Mouse (Mus musculus) kidney, embryonic 15.5 days (tissue): ENCODE data around the gene Supt3. TPM values are rescaled to one million over a fixed set of nuclear protein-coding genes. Genes with fewer than 3 reads are reported as not detected.

ENCODE experiments used
- ATAC-seq: fragments of 200-750 bp; cut with Nextera tagmentation; replicated peaks from 2 replicates; pipeline ENCODE4 v1.8.0; 2017; ENCODE audit warnings: moderate TSS enrichment; ENCODE audit not compliant: low FRiP score
- H3K27ac ChIP-seq: fragments of 300-500 bp; sonication (generic); 2 replicates; pipeline ENCODE4 v1.5.1; 2015; ENCODE audit warnings: mild to moderate bottlenecking, inconsistent platforms
- H3K27me3 ChIP-seq: fragments of 300-500 bp; sonication (generic); 2 replicates; pipeline ENCODE4 v1.6.1; 2015; ENCODE audit warnings: inconsistent platforms
- H3K36me3 ChIP-seq: fragments of 300-500 bp; sonication (generic); 2 replicates; pipeline ENCODE4 v1.6.1; 2015; ENCODE audit warnings: inconsistent platforms
- H3K4me1 ChIP-seq: fragments of 300-500 bp; sonication (generic); 2 replicates; pipeline ENCODE4 v1.6.1; 2015; ENCODE audit warnings: inconsistent platforms
- H3K4me2 ChIP-seq: fragments of 300-500 bp; sonication (generic); 2 replicates; pipeline ENCODE4 v1.6.1; 2015; ENCODE audit warnings: moderate library complexity, mild to moderate bottlenecking, inconsistent platforms
- H3K4me3 ChIP-seq: fragments of 300-500 bp; sonication (generic); replicated peaks from 2 replicates; pipeline ENCODE4 v1.5.1; 2015; ENCODE audit warnings: mild to moderate bottlenecking, inconsistent platforms
- H3K9ac ChIP-seq: fragments of 300-500 bp; sonication (generic); 2 replicates; pipeline ENCODE4 v1.6.1; 2015; ENCODE audit warnings: mild to moderate bottlenecking, inconsistent platforms
- H3K9me3 ChIP-seq: fragments of 300-500 bp; sonication (generic); replicated peaks from 2 replicates; pipeline ENCODE4 v1.6.1; 2016; ENCODE audit warnings: inconsistent platforms
- WGBS: fragments of 180-500 bp; shearing (Covaris S2); methylation state at CpG from one replicate; pipeline ENCODE4 v1.1.7; 2015; ENCODE audit warnings: mixed read lengths; 5-methylcytosine and 5-hydroxymethylcytosine counted together
- polyA plus RNA-seq: library from polyadenylated mRNA; unstranded; fragments of >200 nt; fragmentation: Nextera tagmentation; extraction: Ambion mirVana; gene quantifications from 2 replicates; pipeline ENCODE4 v1.2.1, GENCODE M21; 2015

Supt3 gene
- polyA plus RNA-seq, 1 experiment from 2014 or later = 22.4 TPM

GRCm38 (mm10) chr17:45045804-45046203 is 268.9 kb downstream of the Supt3 start:
- ATAC-seq = no peak
- Histone ChIP-seq H3K9ac (no peak overlapping the region), H3K27me3 (no peaks in the 10 kb centered on the region), H3K36me3 (no peaks in the 10 kb centered on the region), H3K27ac (no peak overlapping the region), H3K4me1 (no peaks in the 10 kb centered on the region), H3K9me3 (no peaks in the 10 kb centered on the region), H3K4me3 (no peak overlapping the region), H3K4me2 (no peak overlapping the region)

- WGBS = 92% methylated on average over 3 of the region's 3 CpGs
These were observed 269.6 kb downstream of the Supt3 start for GRCm38 (mm10) chr17:45046583-45046982.

GRCm38 (mm10) chr17:45047236-45047635 is 270.3 kb downstream of the Supt3 start:
- no peak for ATAC-seq

More at GRCm38 (mm10) chr17:45046583-45046982, 269.6 kb downstream of the Supt3 start:
- ATAC-seq = no peak
- Histone ChIP-seq H3K9me3 (no peaks in the 10 kb centered on the region), H3K4me3 (no peak overlapping the region), H3K27ac (no peak overlapping the region), H3K9ac (no peak overlapping the region), H3K36me3 (no peaks in the 10 kb centered on the region), H3K27me3 (no peaks in the 10 kb centered on the region), H3K4me1 (no peaks in the 10 kb centered on the region), H3K4me2 (no peak overlapping the region)

GRCm38 (mm10) chr17:45051971-45052370 is 275.0 kb downstream of the Supt3 start:
- Histone ChIP-seq H3K4me2 (no peak overlapping the region), H3K9me3 (no peaks in the 10 kb centered on the region), H3K27ac (no peak overlapping the region), H3K9ac (no peak overlapping the region), H3K27me3 (no peaks in the 10 kb centered on the region), H3K4me1 (no peaks in the 10 kb centered on the region), H3K4me3 (no peak overlapping the region), H3K36me3 (no peaks in the 10 kb centered on the region)
- no peak for ATAC-seq
- 86% methylated on average over 3 of the region's 3 CpGs for WGBS

More at GRCm38 (mm10) chr17:45047236-45047635, 270.3 kb downstream of the Supt3 start:
- H3K4me2 ChIP-seq = no peak overlapping the region
- H3K4me3 ChIP-seq = no peak overlapping the region
- no peaks in the 10 kb centered on the region for H3K36me3 ChIP-seq
- no peaks in the 10 kb centered on the region for H3K4me1 ChIP-seq
- 89% methylated on average over 6 of the region's 6 CpGs for WGBS
- no peaks in the 10 kb centered on the region for H3K9me3 ChIP-seq
- H3K27ac ChIP-seq = no peak overlapping the region
- H3K9ac ChIP-seq = no peak overlapping the region
- H3K27me3 ChIP-seq = no peaks in the 10 kb centered on the region

GRCm38 (mm10) chr17:45053371-45053770 is 276.4 kb downstream of the Supt3 start:
- Histone ChIP-seq H3K4me2 (no peak overlapping the region), H3K27ac (no peak overlapping the region), H3K4me1 (no peaks in the 10 kb centered on the region), H3K9me3 (no peaks in the 10 kb centered on the region), H3K27me3 (no peaks in the 10 kb centered on the region), H3K36me3 (no peaks in the 10 kb centered on the region), H3K9ac (no peak overlapping the region), H3K4me3 (no peak overlapping the region)
- WGBS = 88% methylated on average over 3 of the region's 3 CpGs
- no peak for ATAC-seq

GRCm38 (mm10) chr17:45054526-45054925 is 277.6 kb downstream of the Supt3 start:
- ATAC-seq = no peak
- no peak overlapping the region for H3K4me2 ChIP-seq
- no peaks in the 10 kb centered on the region for H3K9me3 ChIP-seq
- H3K27ac ChIP-seq = no peak overlapping the region
- H3K4me3 ChIP-seq = no peak overlapping the region
- H3K36me3 ChIP-seq = no peaks in the 10 kb centered on the region
- no peaks in the 10 kb centered on the region for H3K27me3 ChIP-seq
- WGBS = 72% methylated on average over 4 of the region's 4 CpGs
- H3K4me1 ChIP-seq = no peaks in the 10 kb centered on the region
- H3K9ac ChIP-seq = no peak overlapping the region

GRCm38 (mm10) chr17:45056894-45057293 is 279.9 kb downstream of the Supt3 start:
- Histone ChIP-seq H3K36me3 (no peaks in the 10 kb centered on the region), H3K27me3 (no peaks in the 10 kb centered on the region), H3K9ac (no peak overlapping the region), H3K4me2 (no peak overlapping the region), H3K27ac (no peak overlapping the region), H3K4me3 (no peak overlapping the region), H3K4me1 (no peaks in the 10 kb centered on the region), H3K9me3 (no peaks in the 10 kb centered on the region)
- no peak for ATAC-seq
- WGBS = 51% methylated on average over 2 of the region's 2 CpGs

- Histone ChIP-seq H3K9me3 (no peaks in the 10 kb centered on the region), H3K4me2 (no peak overlapping the region), H3K9ac (no peak overlapping the region), H3K4me1 (no peaks in the 10 kb centered on the region), H3K36me3 (no peaks in the 10 kb centered on the region), H3K4me3 (no peak overlapping the region), H3K27ac (no peak overlapping the region), H3K27me3 (no peaks in the 10 kb centered on the region)
- 70% methylated on average over 6 of the region's 6 CpGs for WGBS
- ATAC-seq = no peak
These were observed 280.8 kb downstream of the Supt3 start for GRCm38 (mm10) chr17:45057780-45058179.

GRCm38 (mm10) chr17:45058566-45059363 is 281.8 kb downstream of the Supt3 start:
- 71% methylated on average over 6 of the region's 6 CpGs for WGBS
- H3K4me3 ChIP-seq = no peak overlapping the region
- no peaks in the 10 kb centered on the region for H3K9me3 ChIP-seq
- H3K4me1 ChIP-seq = no peaks in the 10 kb centered on the region
- no peak overlapping the region for H3K27ac ChIP-seq
- H3K36me3 ChIP-seq = no peaks in the 10 kb centered on the region
- H3K4me2 ChIP-seq = no peak overlapping the region
- H3K9ac ChIP-seq = no peak overlapping the region
- ATAC-seq = no peak
- no peaks in the 10 kb centered on the region for H3K27me3 ChIP-seq

GRCm38 (mm10) chr17:45063776-45064175 is 286.8 kb downstream of the Supt3 start:
- no peaks in the 10 kb centered on the region for H3K27me3 ChIP-seq
- no peak for ATAC-seq
- H3K36me3 ChIP-seq = no peaks in the 10 kb centered on the region
- no peak overlapping the region for H3K4me2 ChIP-seq
- no peak overlapping the region for H3K27ac ChIP-seq
- 84% methylated on average over 5 of the region's 5 CpGs for WGBS
- H3K4me1 ChIP-seq = no peaks in the 10 kb centered on the region
- no peak overlapping the region for H3K9ac ChIP-seq
- H3K9me3 ChIP-seq = no peaks in the 10 kb centered on the region
- H3K4me3 ChIP-seq = no peak overlapping the region

GRCm38 (mm10) chr17:45065465-45065864 is 288.5 kb downstream of the Supt3 start:
- no peak for ATAC-seq

GRCm38 (mm10) chr17:45067441-45067840 is 290.5 kb downstream of the Supt3 start:
- no peaks in the 10 kb centered on the region for H3K36me3 ChIP-seq
- ATAC-seq = no peak
- H3K4me3 ChIP-seq = no peak overlapping the region
- H3K9me3 ChIP-seq = no peaks in the 10 kb centered on the region
- H3K9ac ChIP-seq = no peak overlapping the region
- WGBS = 85% methylated on average over 3 of the region's 3 CpGs
- no peaks in the 10 kb centered on the region for H3K27me3 ChIP-seq
- H3K4me1 ChIP-seq = no peaks in the 10 kb centered on the region
- H3K4me2 ChIP-seq = no peak overlapping the region
- H3K27ac ChIP-seq = no peak overlapping the region

More at GRCm38 (mm10) chr17:45065465-45065864, 288.5 kb downstream of the Supt3 start:
- 84% methylated on average over 2 of the region's 2 CpGs for WGBS
- Histone ChIP-seq H3K9me3 (no peaks in the 10 kb centered on the region), H3K9ac (no peak overlapping the region), H3K4me1 (no peaks in the 10 kb centered on the region), H3K27me3 (no peaks in the 10 kb centered on the region), H3K36me3 (no peaks in the 10 kb centered on the region), H3K4me3 (no peak overlapping the region), H3K27ac (no peak overlapping the region), H3K4me2 (no peak overlapping the region)

GRCm38 (mm10) chr17:45068321-45068720 is 291.4 kb downstream of the Supt3 start:
- no peaks in the 10 kb centered on the region for H3K27me3 ChIP-seq
- no peaks in the 10 kb centered on the region for H3K4me1 ChIP-seq
- no peak overlapping the region for H3K4me3 ChIP-seq
- no peaks in the 10 kb centered on the region for H3K9me3 ChIP-seq
- no peak overlapping the region for H3K4me2 ChIP-seq
- H3K36me3 ChIP-seq = no peaks in the 10 kb centered on the region
- H3K27ac ChIP-seq = no peak overlapping the region
- H3K9ac ChIP-seq = no peak overlapping the region
- no peak for ATAC-seq
- 43% methylated on average over 7 of the region's 7 CpGs for WGBS
